Comparison of ENCODE assay signal across 23 mouse cellular contexts in genomic region chr10:90974084-90974483, GRCm38 (mm10).
"Had no signal": no experiment of that assay in that cellular context is flagged by ENCODE, and none has a peak within 500 bp of the region (broad histone marks: within the 10 kb centered on the region; RNA-seq: fewer than 3 reads in every experiment).

No protein-coding gene starts in this region.

- DNase-seq: gastrocnemius, postnatal 14 days; gastrocnemius, postnatal 36 days; heart, adult 11 months; heart, postnatal 36 days; kidney, adult 11 months; kidney, adult 2 months; kidney, adult 9 months; kidney, postnatal 14 days; kidney, postnatal 36 days; layer of hippocampus, adult 9-11 months; liver; liver, embryonic 13.5 days had no signal

- H3K4me3 ChIP-seq: heart, adult 2 months; heart, embryonic 13.5 days; heart, embryonic 15.5 days; hindbrain, embryonic 13.5 days; hindbrain, embryonic 15.5 days; kidney, embryonic 15.5 days; left cerebral cortex, adult 2 months; limb, embryonic 10.5 days; limb, embryonic 12.5 days; liver, embryonic 13.5 days had no signal

- H3K27ac ChIP-seq: heart, adult 2 months; heart, embryonic 13.5 days; heart, embryonic 15.5 days; hindbrain, embryonic 13.5 days; hindbrain, embryonic 15.5 days; hindbrain, postnatal 0 days; kidney, embryonic 15.5 days; kidney, postnatal 0 days; left cerebral cortex, adult 2 months; limb, embryonic 10.5 days; limb, embryonic 12.5 days; liver, embryonic 13.5 days had no signal
